Mouse (Mus musculus): ENCODE results near the gene Tuba8. TPM values are rescaled to one million over a fixed set of nuclear protein-coding genes. Genes with fewer than 3 reads are reported as not detected.

Tuba8 gene
- total RNA-seq (2017) = 1.1 to 3.4 TPM (median 2.6 TPM) in 3 replicates

- ATAC-seq (replicated peaks; ENCODE audit: insufficient number of reproducible peaks, low FRiP score, low TSS enrichment, poor library complexity, severe bottlenecking) = peak; percentile 47; the same call in 1 of the 2 replicates
Measured at GRCm38 (mm10) chr6:121210149-121210925, at the start of gene Tuba8. TSS of gene Tuba8 (plus strand) at chr6:121210696.

- no peak for ATAC-seq (replicated peaks; ENCODE audit: insufficient number of reproducible peaks, low FRiP score, low TSS enrichment, poor library complexity, severe bottlenecking)
Measured at GRCm38 (mm10) chr6:121162616-121163015, 47.9 kb upstream of the Tuba8 start.

- ATAC-seq (replicated peaks; ENCODE audit: insufficient number of reproducible peaks, low FRiP score, low TSS enrichment, poor library complexity, severe bottlenecking) = no peak
Measured at GRCm38 (mm10) chr6:121166098-121166552, 44.4 kb upstream of the Tuba8 start.

GRCm38 (mm10) chr6:121167381-121167975, 43.0 kb upstream of the Tuba8 start:
- no peak for ATAC-seq (replicated peaks; ENCODE audit: insufficient number of reproducible peaks, low FRiP score, low TSS enrichment, poor library complexity, severe bottlenecking)

- no peak for ATAC-seq (replicated peaks; ENCODE audit: insufficient number of reproducible peaks, low FRiP score, low TSS enrichment, poor library complexity, severe bottlenecking)
Measured at GRCm38 (mm10) chr6:121171102-121171501, 39.4 kb upstream of the Tuba8 start.

- no peak for ATAC-seq (replicated peaks; ENCODE audit: insufficient number of reproducible peaks, low FRiP score, low TSS enrichment, poor library complexity, severe bottlenecking)
Measured at GRCm38 (mm10) chr6:121173471-121173870, 37.0 kb upstream of the Tuba8 start.

- no peak for ATAC-seq (replicated peaks; ENCODE audit: insufficient number of reproducible peaks, low FRiP score, low TSS enrichment, poor library complexity, severe bottlenecking)
Measured at GRCm38 (mm10) chr6:121174761-121175160, 35.7 kb upstream of the Tuba8 start.

GRCm38 (mm10) chr6:121176011-121176730, 34.3 kb upstream of the Tuba8 start:
- ATAC-seq (replicated peaks; ENCODE audit: insufficient number of reproducible peaks, low FRiP score, low TSS enrichment, poor library complexity, severe bottlenecking) = no peak

- no peak for ATAC-seq (replicated peaks; ENCODE audit: insufficient number of reproducible peaks, low FRiP score, low TSS enrichment, poor library complexity, severe bottlenecking)
Measured at GRCm38 (mm10) chr6:121176731-121177098, 33.8 kb upstream of the Tuba8 start.

GRCm38 (mm10) chr6:121177118-121177708, 33.3 kb upstream of the Tuba8 start:
- ATAC-seq (replicated peaks; ENCODE audit: insufficient number of reproducible peaks, low FRiP score, low TSS enrichment, poor library complexity, severe bottlenecking) = no peak

GRCm38 (mm10) chr6:121178700-121179358, 31.7 kb upstream of the Tuba8 start:
- no peak for ATAC-seq (replicated peaks; ENCODE audit: insufficient number of reproducible peaks, low FRiP score, low TSS enrichment, poor library complexity, severe bottlenecking)

GRCm38 (mm10) chr6:121179846-121180245, 30.6 kb upstream of the Tuba8 start:
- no peak for ATAC-seq (replicated peaks; ENCODE audit: insufficient number of reproducible peaks, low FRiP score, low TSS enrichment, poor library complexity, severe bottlenecking)

GRCm38 (mm10) chr6:121183414-121184173, 26.9 kb upstream of the Tuba8 start, which contains the start of gene Pex26:
TSS of gene Pex26 (plus strand) at chr6:121183667.
- ATAC-seq (replicated peaks; ENCODE audit: insufficient number of reproducible peaks, low FRiP score, low TSS enrichment, poor library complexity, severe bottlenecking) = peak; percentile 92

- ATAC-seq (replicated peaks; ENCODE audit: insufficient number of reproducible peaks, low FRiP score, low TSS enrichment, poor library complexity, severe bottlenecking) = peak; percentile 64
Measured at GRCm38 (mm10) chr6:121184198-121185140, 26.0 kb upstream of the Tuba8 start.

GRCm38 (mm10) chr6:121185232-121185631, 25.3 kb upstream of the Tuba8 start:
- no peak for ATAC-seq (replicated peaks; ENCODE audit: insufficient number of reproducible peaks, low FRiP score, low TSS enrichment, poor library complexity, severe bottlenecking)

GRCm38 (mm10) chr6:121191261-121192009, 19.1 kb upstream of the Tuba8 start:
- ATAC-seq (replicated peaks; ENCODE audit: insufficient number of reproducible peaks, low FRiP score, low TSS enrichment, poor library complexity, severe bottlenecking) = peak; percentile 55; the same call in 1 of the 2 replicates
